ENCODE assay signal across 8 mouse cellular contexts in genomic region chr1:36368969-36369645, GRCm38 (mm10). TPM values are rescaled to one million over a fixed set of nuclear protein-coding genes. Genes with fewer than 3 reads are reported as not detected.
A peak's percentile ranks its signal among the peaks of the same experiment; 100 is the strongest.
DNase-seq lines count a peak whose midpoint lies in the region; ATAC-seq and TF ChIP-seq lines count a peak whose summit lies in the region.

Gene Kansl3 (minus strand): TSS chr1:36369181.

- no peaks in the 10 kb centered on the region for H3K27me3 ChIP-seq in heart, embryonic 12.5 days (replicated peaks)
- H3K27me3 ChIP-seq in kidney, postnatal 0 days (ENCODE audit: insufficient read depth, low read length) = no peaks in the 10 kb centered on the region
- H3K27me3 ChIP-seq in liver, embryonic 12.5 days (replicated peaks) = peaks cover 25% of the 10 kb centered on the region
- H3K27me3 ChIP-seq in stomach, embryonic 15.5 days (replicated peaks) = no peaks in the 10 kb centered on the region

- peak; percentile 94 for DNase-seq in CD4-positive helper T cell, adult 2 months (ENCODE audit: low read depth, low spot score)
- DNase-seq in brain, embryonic 18.5 days (ENCODE audit: low read depth, low spot score) = peak; percentile 70
- DNase-seq in kidney, postnatal 0 days (ENCODE audit: low spot score) = peak; percentile 92
- DNase-seq in natural killer cell, adult 2 months (ENCODE audit: low spot score in 2 of 2) = peak; percentile 82 to 88

- WGBS in heart, embryonic 12.5 days = 3% methylated on average over 61 of the region's 61 CpGs
- WGBS in kidney, postnatal 0 days = 3% methylated on average over 61 of the region's 61 CpGs
- WGBS in liver, embryonic 12.5 days (ENCODE audit: insufficient replicate concordance) = 2% methylated on average over 61 of the region's 61 CpGs
- WGBS in stomach, embryonic 15.5 days = 3% methylated on average over 61 of the region's 61 CpGs

- TF ChIP-seq CTCF in kidney, postnatal 0 days (IDR thresholded peaks at IDR 0.05; ENCODE audit: low read depth) = no peak

- peak; percentile 84 for ATAC-seq in erythroid progenitor cell, adult 5-6 weeks (replicated peaks; ENCODE audit: low FRiP score, poor library complexity, severe bottlenecking)
- peak; percentile 88 for ATAC-seq in heart, embryonic 12.5 days (ENCODE audit: insufficient number of reproducible peaks, low FRiP score)
- peak; percentile 88 for ATAC-seq in kidney, postnatal 0 days (replicated peaks; ENCODE audit: low FRiP score, low read depth)
- ATAC-seq in liver, embryonic 12.5 days = peak; percentile 84
- peak; percentile 87 for ATAC-seq in stomach, embryonic 15.5 days (ENCODE audit: insufficient read depth, low FRiP score, low read depth)

- peak within 1 kb of the TSS; percentile 65 for H3K27ac ChIP-seq in heart, embryonic 12.5 days (ENCODE audit: poor library complexity, severe bottlenecking)
- H3K27ac ChIP-seq in kidney, postnatal 0 days = peak within 1 kb of the TSS; percentile 83
- H3K27ac ChIP-seq in liver, embryonic 12.5 days = peak within 1 kb of the TSS; percentile 82
- peak within 1 kb of the TSS; percentile 77 for H3K27ac ChIP-seq in stomach, embryonic 15.5 days

- peak within 1 kb of the TSS; percentile 97 for H3K9ac ChIP-seq in heart, embryonic 12.5 days
- H3K9ac ChIP-seq in kidney, postnatal 0 days (ENCODE audit: low read depth, low read length) = peak within 1 kb of the TSS; percentile 97
- H3K9ac ChIP-seq in liver, embryonic 12.5 days = peak within 1 kb of the TSS; percentile 95
- peak within 1 kb of the TSS; percentile 96 for H3K9ac ChIP-seq in stomach, embryonic 15.5 days

- no peaks in the 10 kb centered on the region for H3K9me3 ChIP-seq in heart, embryonic 12.5 days (replicated peaks)
- H3K9me3 ChIP-seq in kidney, postnatal 0 days (replicated peaks; ENCODE audit: low read length) = no peaks in the 10 kb centered on the region
- H3K9me3 ChIP-seq in liver, embryonic 12.5 days (replicated peaks) = no peaks in the 10 kb centered on the region
- H3K9me3 ChIP-seq in stomach, embryonic 15.5 days = no peaks in the 10 kb centered on the region

- H3K4me2 ChIP-seq in heart, embryonic 12.5 days = peak within 1 kb of the TSS; percentile 86
- peak within 1 kb of the TSS; percentile 85 for H3K4me2 ChIP-seq in kidney, postnatal 0 days (ENCODE audit: low read length)
- peak within 1 kb of the TSS; percentile 71 for H3K4me2 ChIP-seq in liver, embryonic 12.5 days
- peak within 1 kb of the TSS; percentile 66 for H3K4me2 ChIP-seq in stomach, embryonic 15.5 days

- H3K4me3 ChIP-seq in heart, embryonic 12.5 days = peak within 1 kb of the TSS; percentile 77
- H3K4me3 ChIP-seq in kidney, postnatal 0 days (replicated peaks; ENCODE audit: low read depth, low read length) = peak within 1 kb of the TSS; percentile 96
- H3K4me3 ChIP-seq in liver, embryonic 12.5 days = peak within 1 kb of the TSS; percentile 86
- peak within 1 kb of the TSS; percentile 89 for H3K4me3 ChIP-seq in stomach, embryonic 15.5 days (replicated peaks)

- peaks cover 19% of the 10 kb centered on the region for H3K36me3 ChIP-seq in heart, embryonic 12.5 days
- H3K36me3 ChIP-seq in kidney, postnatal 0 days (ENCODE audit: insufficient read depth, low read length) = peaks cover 8% of the 10 kb centered on the region; the same call in 1 of the 2 replicates
- peaks cover 31% of the 10 kb centered on the region for H3K36me3 ChIP-seq in liver, embryonic 12.5 days
- H3K36me3 ChIP-seq in stomach, embryonic 15.5 days = peaks cover 5% of the 10 kb centered on the region

- peaks cover 15% of the 10 kb centered on the region for H3K4me1 ChIP-seq in heart, embryonic 12.5 days (replicated peaks)
- H3K4me1 ChIP-seq in kidney, postnatal 0 days (replicated peaks; ENCODE audit: insufficient read depth, low read length) = 0 out of 2 replicates have a peak, but pooled peaks cover 5% of the 10 kb centered on the region
- peaks cover 33% of the 10 kb centered on the region for H3K4me1 ChIP-seq in liver, embryonic 12.5 days
- peaks cover 9% of the 10 kb centered on the region for H3K4me1 ChIP-seq in stomach, embryonic 15.5 days

RNA-seq across cellular contexts. Expression of gene Kansl3, which starts in this region (rescaled TPM):
- total RNA-seq in erythroid progenitor cell, adult 5-6 weeks (2015; ENCODE audit: low replicate concordance) = 13.3 and 16.3 TPM in 2 replicates
- total RNA-seq in erythroid progenitor cell, adult 5-6 weeks (2017; ENCODE audit: low replicate concordance) = 23.2 and 27.2 TPM in 2 replicates
- 54.2 TPM in 2 replicates for polyA plus RNA-seq in heart, embryonic 12.5 days (2016; fragmentation: Nextera tagmentation; extraction: Ambion mirVana)
- 30.0 and 32.3 TPM in 2 replicates for polyA plus RNA-seq in kidney, postnatal 0 days (2015; fragmentation: Nextera tagmentation; extraction: Ambion mirVana)
- 20.3 and 20.7 TPM in 2 replicates for polyA plus RNA-seq in liver, embryonic 12.5 days (2016; fragmentation: Nextera tagmentation; extraction: Ambion mirVana)
- polyA plus RNA-seq in stomach, embryonic 15.5 days (2015; fragmentation: Nextera tagmentation; extraction: Ambion mirVana) = 36.4 and 37.4 TPM in 2 replicates

Comparison
In these comparisons a context has a peak if more than half of its experiments do, and no peak if none do; other contexts are left out.
1. Peak in every context shown above with its lines: DNase-seq, ATAC-seq, H3K4me3 ChIP-seq and H3K27ac ChIP-seq.